Mouse (Mus musculus): ENCODE data around the gene Slc16a11. TPM values are rescaled to one million over a fixed set of nuclear protein-coding genes. Genes with fewer than 3 reads are reported as not detected.

The Slc16a11 gene
- polyA plus RNA-seq, 1 experiment from 2014 or later: 3.1 TPM

DNA sequence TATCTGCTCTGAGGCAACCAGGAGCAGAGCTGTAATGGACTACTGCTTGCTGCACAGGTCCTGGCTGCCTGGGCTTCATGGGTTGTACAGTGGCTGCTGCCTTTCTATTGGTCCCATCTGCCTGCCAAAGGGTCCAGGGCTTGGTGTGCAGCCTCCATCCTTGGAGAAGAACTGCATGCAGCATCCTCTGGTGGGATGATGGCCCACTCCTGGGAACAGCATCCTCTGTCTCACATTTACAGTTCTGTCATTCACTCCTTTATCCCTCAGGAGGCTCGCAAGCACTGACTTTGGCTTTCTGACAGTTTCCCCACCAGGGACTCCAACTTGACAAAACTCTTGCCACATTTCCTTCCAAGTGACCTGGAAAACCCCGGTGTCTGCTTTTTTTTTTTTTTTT, 5.8 kb upstream of the Slc16a11 start:
- TF ChIP-seq EP300 (optimal IDR thresholded peaks at IDR 0.05) (no peak), CTCF (IDR thresholded peaks at IDR 0.05; ENCODE audit: low read depth) (no peak)
- no peaks in the 10 kb centered on the region for H3K4me1 ChIP-seq (replicated peaks; ENCODE audit: control insufficient read depth, insufficient read depth)
- no peak overlapping the region for H3K27ac ChIP-seq (replicated peaks)
- WGBS: 77% methylated on average over 2 of the region's 2 CpGs
- H3K4me2 ChIP-seq (replicated peaks; ENCODE audit: low read depth): no peak overlapping the region
- DNase-seq (ENCODE audit: low spot score) (no peak), ATAC-seq (ENCODE audit: low FRiP score, low TSS enrichment) (no peak)
- no peaks in the 10 kb centered on the region for H3K9me3 ChIP-seq (ENCODE audit: control insufficient read depth, low read length)
- H3K27me3 ChIP-seq (ENCODE audit: control insufficient read depth, insufficient read depth, low read length): no peaks in the 10 kb centered on the region
- H3K36me3 ChIP-seq (ENCODE audit: control insufficient read depth, insufficient read depth, low read length): no peaks in the 10 kb centered on the region
- no peak overlapping the region for H3K9ac ChIP-seq (ENCODE audit: low read length)
- H3K4me3 ChIP-seq (ENCODE audit: low read depth, low read length): no peak overlapping the region

DNA sequence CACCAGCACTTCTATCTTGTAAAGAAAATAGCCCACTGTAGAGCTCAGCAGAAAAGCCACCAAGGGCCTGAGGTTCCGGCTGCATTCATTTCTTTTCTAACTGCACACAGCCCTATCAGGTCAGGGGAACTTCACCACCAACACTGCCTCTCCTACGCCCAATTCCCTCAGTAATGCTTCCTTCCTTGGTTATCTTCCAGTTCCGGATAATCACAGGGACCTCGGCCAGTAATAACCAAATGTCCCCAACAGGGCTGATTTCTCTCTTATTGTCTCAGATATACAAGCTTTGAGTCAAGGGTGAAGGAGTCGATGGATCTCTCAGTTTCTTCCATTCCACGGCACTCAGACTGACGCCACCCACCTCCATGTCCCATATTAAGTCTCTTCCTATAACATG, 5.3 kb upstream of the Slc16a11 start:
- 73% methylated on average over 7 of the region's 7 CpGs for WGBS
- Histone ChIP-seq H3K27me3 (ENCODE audit: control insufficient read depth, insufficient read depth, low read length) (no peaks in the 10 kb centered on the region), H3K9ac (ENCODE audit: low read length) (no peak overlapping the region), H3K4me1 (replicated peaks; ENCODE audit: control insufficient read depth, insufficient read depth) (no peaks in the 10 kb centered on the region), H3K4me2 (replicated peaks; ENCODE audit: low read depth) (no peak overlapping the region), H3K36me3 (ENCODE audit: control insufficient read depth, insufficient read depth, low read length) (no peaks in the 10 kb centered on the region), H3K4me3 (ENCODE audit: low read depth, low read length) (no peak overlapping the region), H3K27ac (replicated peaks) (no peak overlapping the region), H3K9me3 (ENCODE audit: control insufficient read depth, low read length) (no peaks in the 10 kb centered on the region)
- TF ChIP-seq EP300 (optimal IDR thresholded peaks at IDR 0.05): no peak
- TF ChIP-seq CTCF (IDR thresholded peaks at IDR 0.05; ENCODE audit: low read depth): no peak
- ATAC-seq (ENCODE audit: low FRiP score, low TSS enrichment) (no peak), DNase-seq (ENCODE audit: low spot score) (no peak)

DNA sequence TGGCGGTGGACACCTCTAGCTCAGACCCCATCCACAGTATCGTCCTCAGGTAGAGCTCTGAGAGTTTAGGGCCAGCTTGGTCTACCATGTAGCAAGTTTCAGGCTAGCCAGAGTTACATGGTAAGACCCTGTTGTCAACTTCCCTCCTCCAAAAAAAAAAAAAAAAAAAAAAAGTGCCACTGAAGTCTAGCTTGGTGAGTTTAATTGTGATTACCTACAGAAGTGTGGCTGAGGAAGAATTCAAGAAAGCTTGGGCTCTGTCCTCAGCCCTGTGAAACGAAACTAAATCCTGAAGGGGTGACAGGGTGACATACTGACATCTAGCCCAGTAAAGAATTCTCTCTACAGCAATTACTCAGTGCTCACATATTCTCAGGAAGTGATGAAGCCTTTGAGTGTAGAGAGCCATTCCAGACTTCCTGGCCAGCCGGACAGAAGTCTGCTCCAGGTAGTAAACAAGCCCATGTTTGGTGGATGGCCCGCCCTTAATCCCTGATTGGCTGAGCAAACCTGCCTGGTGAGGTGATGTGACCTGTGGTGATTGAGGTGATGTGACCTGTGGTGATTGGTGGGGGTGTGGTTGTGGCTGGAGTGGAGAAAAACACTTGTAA, 3.7 kb upstream of the Slc16a11 start:
- no peaks in the 10 kb centered on the region for H3K36me3 ChIP-seq (ENCODE audit: control insufficient read depth, insufficient read depth, low read length)
- H3K9me3 ChIP-seq (ENCODE audit: control insufficient read depth, low read length): no peaks in the 10 kb centered on the region
- H3K27me3 ChIP-seq (ENCODE audit: control insufficient read depth, insufficient read depth, low read length): no peaks in the 10 kb centered on the region
- DNase-seq (ENCODE audit: low spot score) (no peak), ATAC-seq (ENCODE audit: low FRiP score, low TSS enrichment) (peak; percentile 45; the same call in 1 of the 2 replicates)
- no peak overlapping the region for H3K27ac ChIP-seq (replicated peaks)
- no peak overlapping the region for H3K4me2 ChIP-seq (replicated peaks; ENCODE audit: low read depth)
- no peak overlapping the region for H3K4me3 ChIP-seq (ENCODE audit: low read depth, low read length)
- H3K4me1 ChIP-seq (replicated peaks; ENCODE audit: control insufficient read depth, insufficient read depth): no peaks in the 10 kb centered on the region
- H3K9ac ChIP-seq (ENCODE audit: low read length): no peak overlapping the region
- WGBS: 68% methylated on average over 5 of the region's 5 CpGs
- TF ChIP-seq EP300 (optimal IDR thresholded peaks at IDR 0.05) (no peak), CTCF (IDR thresholded peaks at IDR 0.05; ENCODE audit: low read depth) (no peak)

DNA sequence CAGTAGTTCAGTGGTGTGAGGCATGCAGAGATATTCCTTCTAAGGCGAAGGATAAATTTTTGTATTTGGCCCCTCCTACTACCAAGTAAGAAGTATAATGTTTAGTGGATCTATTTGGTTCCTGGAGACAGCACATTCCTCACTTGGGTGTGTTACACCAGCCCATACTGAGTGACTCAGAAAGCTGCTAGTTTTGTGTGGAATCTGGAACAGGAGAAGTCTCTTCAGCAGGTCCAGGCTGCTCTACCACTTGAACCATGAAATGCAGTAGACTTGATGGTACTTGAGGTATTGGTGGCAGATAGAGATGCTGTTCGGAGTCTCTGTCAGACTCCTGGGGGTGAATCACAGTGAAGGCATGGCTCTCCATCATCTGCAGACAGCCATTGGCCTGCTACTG, 1.9 kb upstream of the Slc16a11 start:
- H3K27me3 ChIP-seq (ENCODE audit: control insufficient read depth, insufficient read depth, low read length): peaks cover 3% of the 10 kb centered on the region; the same call in 1 of the 2 replicates
- no peak overlapping the region for H3K4me3 ChIP-seq (ENCODE audit: low read depth, low read length)
- TF ChIP-seq CTCF (IDR thresholded peaks at IDR 0.05; ENCODE audit: low read depth) (no peak), EP300 (optimal IDR thresholded peaks at IDR 0.05) (peak; percentile 67)
- no peak for DNase-seq (ENCODE audit: low spot score)
- H3K36me3 ChIP-seq (ENCODE audit: control insufficient read depth, insufficient read depth, low read length): no peaks in the 10 kb centered on the region
- ATAC-seq (ENCODE audit: low FRiP score, low TSS enrichment): no peak
- H3K27ac ChIP-seq (replicated peaks): no peak overlapping the region
- H3K4me1 ChIP-seq (replicated peaks; ENCODE audit: control insufficient read depth, insufficient read depth): peaks cover 3% of the 10 kb centered on the region; the same call in 1 of the 2 replicates
- no peak overlapping the region for H3K9ac ChIP-seq (ENCODE audit: low read length)
- no peaks in the 10 kb centered on the region for H3K9me3 ChIP-seq (ENCODE audit: control insufficient read depth, low read length)
- 71% methylated on average over 2 of the region's 2 CpGs for WGBS
- H3K4me2 ChIP-seq (replicated peaks; ENCODE audit: low read depth): no peak overlapping the region

DNA sequence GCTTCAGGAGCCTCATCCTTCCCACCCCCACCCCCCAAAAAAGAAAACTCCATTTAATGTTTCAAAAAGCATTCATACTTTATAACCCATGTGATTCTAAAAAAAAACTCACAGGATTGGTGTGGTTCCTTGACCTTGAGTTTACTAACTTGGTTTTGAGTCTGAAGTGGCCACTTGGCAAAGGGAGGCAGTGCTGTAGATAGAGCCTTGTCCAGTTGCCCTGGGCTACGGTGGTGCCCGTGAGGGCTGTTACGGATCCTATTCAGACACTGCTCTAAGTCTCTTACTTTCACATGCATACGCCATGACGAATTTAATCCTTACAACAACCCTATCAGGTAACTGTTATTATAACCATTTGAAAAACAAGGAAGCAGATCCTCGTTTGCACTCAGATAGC, 580 bp upstream of the Slc16a11 start:
- TF ChIP-seq CTCF (IDR thresholded peaks at IDR 0.05; ENCODE audit: low read depth) (no peak), EP300 (optimal IDR thresholded peaks at IDR 0.05) (no peak)
- Histone ChIP-seq H3K9ac (ENCODE audit: low read length) (no peak overlapping the region), H3K9me3 (ENCODE audit: control insufficient read depth, low read length) (no peaks in the 10 kb centered on the region), H3K4me3 (ENCODE audit: low read depth, low read length) (no peak overlapping the region), H3K27me3 (ENCODE audit: control insufficient read depth, insufficient read depth, low read length) (peaks cover 3% of the 10 kb centered on the region; the same call in 1 of the 2 replicates), H3K27ac (replicated peaks) (no peak overlapping the region), H3K4me1 (replicated peaks; ENCODE audit: control insufficient read depth, insufficient read depth) (peaks cover 3% of the 10 kb centered on the region; the same call in 1 of the 2 replicates), H3K36me3 (ENCODE audit: control insufficient read depth, insufficient read depth, low read length) (no peaks in the 10 kb centered on the region), H3K4me2 (replicated peaks; ENCODE audit: low read depth) (no peak overlapping the region)
- WGBS: 79% methylated on average over 6 of the region's 6 CpGs
- DNase-seq (ENCODE audit: low spot score) (no peak), ATAC-seq (ENCODE audit: low FRiP score, low TSS enrichment) (no peak)

DNA sequence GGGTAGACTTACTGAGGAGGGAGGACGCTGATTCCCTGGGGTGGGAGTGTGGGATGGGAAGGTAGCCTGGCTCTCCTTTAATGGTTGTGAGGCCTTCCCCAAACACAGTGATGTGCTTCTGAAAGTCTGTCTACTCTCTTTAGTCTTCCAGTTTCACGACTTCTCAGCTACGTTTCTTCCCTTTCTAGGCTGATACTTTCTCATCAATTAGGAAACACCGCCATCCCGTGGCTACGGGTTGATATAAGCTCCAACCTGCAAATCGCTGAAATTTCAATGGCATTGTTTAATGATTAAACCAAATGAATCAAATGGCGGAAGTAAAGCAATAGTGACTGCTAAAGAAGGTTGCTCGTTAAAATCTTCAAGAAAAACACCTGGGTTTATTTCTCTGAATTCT, 344 bp downstream of the Slc16a11 start:
- H3K9me3 ChIP-seq (ENCODE audit: control insufficient read depth, low read length): no peaks in the 10 kb centered on the region
- no peak overlapping the region for H3K4me3 ChIP-seq (ENCODE audit: low read depth, low read length)
- H3K9ac ChIP-seq (ENCODE audit: low read length): no peak overlapping the region
- H3K27ac ChIP-seq (replicated peaks): 0 out of 2 replicates have a peak overlapping the region, but pooled peaks have one; percentile 35
- H3K4me1 ChIP-seq (replicated peaks; ENCODE audit: control insufficient read depth, insufficient read depth): peaks cover 3% of the 10 kb centered on the region; the same call in 1 of the 2 replicates
- peaks cover 3% of the 10 kb centered on the region; the same call in 1 of the 2 replicates for H3K27me3 ChIP-seq (ENCODE audit: control insufficient read depth, insufficient read depth, low read length)
- WGBS: 11% methylated on average over 9 of the region's 9 CpGs
- no peaks in the 10 kb centered on the region for H3K36me3 ChIP-seq (ENCODE audit: control insufficient read depth, insufficient read depth, low read length)
- no peak for ATAC-seq (ENCODE audit: low FRiP score, low TSS enrichment)
- H3K4me2 ChIP-seq (replicated peaks; ENCODE audit: low read depth): peak overlapping the region; percentile 58; the same call in 1 of the 2 replicates
- peak; percentile 89 for TF ChIP-seq CTCF (IDR thresholded peaks at IDR 0.05; ENCODE audit: low read depth)
- TF ChIP-seq EP300 (optimal IDR thresholded peaks at IDR 0.05): no peak
- peak; percentile 86 for DNase-seq (ENCODE audit: low spot score)

Measured in stomach, postnatal 0 days (tissue).